Mouse (Mus musculus) MEL (cell line): ENCODE results near the gene Olfr469. TPM values are rescaled to one million over a fixed set of nuclear protein-coding genes. Genes with fewer than 3 reads are reported as not detected.

ENCODE experiments used
- DNase-seq: peaks from one replicate; pipeline ENCODE4 v3.0.0; 2011; ENCODE audit warnings: low read depth, low spot score
- H3K27ac ChIP-seq: 2 replicates; pipeline ENCODE4 v1.5.1; 2012; ENCODE audit warnings: low read depth, mild to moderate bottlenecking, control low read depth, low read length, moderate library complexity; ENCODE audit not compliant: control insufficient read depth
- H3K27me3 ChIP-seq, 2 experiments: fragments of 150-350 bp in 1 of 2; sonication (generic) in 1 of 2; 2 replicates each; pipeline ENCODE4 v1.6.1; 2012; ENCODE audit warnings: low read length in 2 of 2, mild to moderate bottlenecking in 2 of 2, improper control_type of control experiment in 1 of 2, moderate library complexity in 1 of 2; ENCODE audit not compliant: insufficient read depth in 2 of 2, control insufficient read depth in 1 of 2
- H3K36me3 ChIP-seq, 2 experiments: 2 replicates each; pipeline ENCODE4 v1.6.1; 2012 to 2014; ENCODE audit warnings: low read length in 2 of 2, improper control_type of control experiment in 1 of 2, inconsistent platforms in 1 of 2, mild to moderate bottlenecking in 1 of 2; ENCODE audit not compliant: insufficient read depth in 2 of 2, control insufficient read depth in 1 of 2
- H3K4me1 ChIP-seq, 2 experiments: fragments of 150-350 bp in 1 of 2; sonication (generic) in 1 of 2; 2 replicates each; pipeline ENCODE4 v1.6.1; 2012; ENCODE audit warnings: low read length in 2 of 2, improper control_type of control experiment in 1 of 2, mild to moderate bottlenecking in 1 of 2; ENCODE audit not compliant: insufficient read depth in 2 of 2, control insufficient read depth in 1 of 2
- H3K4me3 ChIP-seq, 2 experiments: fragments of 150-350 bp in 1 of 2; sonication (generic) in 1 of 2; 2 replicates each; pipeline ENCODE4 v1.5.1; 2012; ENCODE audit warnings: low read depth in 2 of 2, low read length in 2 of 2, mild to moderate bottlenecking in 2 of 2, moderate library complexity in 2 of 2, control low read depth in 1 of 2, improper control_type of control experiment in 1 of 2; ENCODE audit not compliant: control insufficient read depth in 1 of 2, insufficient read depth in 1 of 2
- H3K79me2 ChIP-seq: 2 replicates; pipeline ENCODE4 v1.6.1; 2012; ENCODE audit warnings: mild to moderate bottlenecking, low read length, moderate library complexity; ENCODE audit not compliant: control insufficient read depth, poor library complexity, insufficient read depth
- H3K9ac ChIP-seq: 2 replicates; pipeline ENCODE4 v1.6.1; 2012; ENCODE audit warnings: low read depth, mild to moderate bottlenecking, control low read depth, low read length, moderate library complexity; ENCODE audit not compliant: control insufficient read depth, poor library complexity, severe bottlenecking
- H3K9me3 ChIP-seq: fragments of 150-350 bp; sonication (generic); replicated peaks from 2 replicates; pipeline ENCODE4 v1.6.1; 2012; ENCODE audit warnings: mild to moderate bottlenecking, low read length, improper control_type of control experiment, moderate library complexity; ENCODE audit not compliant: insufficient read depth
- CHD1 ChIP-seq: IDR thresholded peaks from 2 replicates; pipeline ENCODE4 v1.6.1; 2012; ENCODE audit warnings: low read depth, mild to moderate bottlenecking, inconsistent platforms, low read length, improper control_type of control experiment
- CHD2 ChIP-seq: IDR thresholded peaks from 2 replicates; pipeline ENCODE4 v1.6.1; 2011; ENCODE audit warnings: low read length, improper control_type of control experiment
- CTCF ChIP-seq, 3 experiments: IDR thresholded peaks in 2 of 3; conservative IDR thresholded peaks in 1 of 3; 2 replicates each; pipeline ENCODE4 v1.5.1; 2011 to 2012; ENCODE audit warnings: low read length in 3 of 3, low read depth in 2 of 3, mild to moderate bottlenecking in 2 of 3, improper control_type of control experiment in 1 of 3, inconsistent platforms in 1 of 3, mixed read lengths in 1 of 3, moderate library complexity in 1 of 3; ENCODE audit not compliant: control insufficient read depth in 1 of 3, insufficient read depth in 1 of 3, poor library complexity in 1 of 3, severe bottlenecking in 1 of 3
- E2F4 ChIP-seq: IDR thresholded peaks from 2 replicates; pipeline ENCODE4 v1.6.1; 2011; ENCODE audit warnings: low read depth, low read length, improper control_type of control experiment, borderline replicate concordance
- ELF1 ChIP-seq: IDR thresholded peaks from 2 replicates; pipeline ENCODE4 v1.6.1; 2014; ENCODE audit warnings: low read depth, mild to moderate bottlenecking, inconsistent platforms, low read length, improper control_type of control experiment, moderate library complexity
- GABPA ChIP-seq: IDR thresholded peaks from 2 replicates; pipeline ENCODE4 v1.6.1; 2012; ENCODE audit warnings: low read depth, mild to moderate bottlenecking, inconsistent platforms, low read length, improper control_type of control experiment, moderate library complexity
- GATA1 ChIP-seq: IDR thresholded peaks from 2 replicates; pipeline ENCODE4 v1.6.1; 2011; ENCODE audit warnings: low read depth, low read length, improper control_type of control experiment
- HCFC1 ChIP-seq: IDR thresholded peaks from 2 replicates; pipeline ENCODE4 v1.6.1; 2012; ENCODE audit warnings: low read depth, mild to moderate bottlenecking, inconsistent platforms, low read length, improper control_type of control experiment, moderate library complexity
- MAX ChIP-seq: IDR thresholded peaks from 2 replicates; pipeline ENCODE4 v1.6.1; 2011; ENCODE audit warnings: low read length, improper control_type of control experiment
- MAZ ChIP-seq: IDR thresholded peaks from 2 replicates; pipeline ENCODE4 v1.6.1; 2012; ENCODE audit warnings: low read depth, mild to moderate bottlenecking, inconsistent platforms, low read length, improper control_type of control experiment
- MXI1 ChIP-seq: IDR thresholded peaks from 2 replicates; pipeline ENCODE4 v1.6.1; 2011; ENCODE audit warnings: mild to moderate bottlenecking, low read depth, low read length, improper control_type of control experiment
- NRF1 ChIP-seq: IDR thresholded peaks from 2 replicates; pipeline ENCODE4 v1.6.1; 2014; ENCODE audit warnings: low read depth, mild to moderate bottlenecking, inconsistent platforms, low read length, improper control_type of control experiment, moderate library complexity; ENCODE audit not compliant: poor library complexity, insufficient read depth, severe bottlenecking
- POLR2A ChIP-seq, 2 experiments: IDR thresholded peaks; 2 replicates each; pipeline ENCODE4 v1.6.1; 2011 to 2012; ENCODE audit warnings: low read length in 2 of 2, mild to moderate bottlenecking in 2 of 2, control low read depth in 1 of 2, improper control_type of control experiment in 1 of 2, low read depth in 1 of 2, moderate library complexity in 1 of 2; ENCODE audit not compliant: control insufficient read depth in 1 of 2, insufficient read depth in 1 of 2, poor library complexity in 1 of 2
- POLR2AphosphoS5 ChIP-seq: IDR thresholded peaks from 2 replicates; pipeline ENCODE4 v1.6.1; 2012; ENCODE audit warnings: low read depth, borderline replicate concordance, mild to moderate bottlenecking, inconsistent platforms, low read length, moderate library complexity, mixed read lengths
- RAD21 ChIP-seq: IDR thresholded peaks from 2 replicates; pipeline ENCODE4 v1.6.1; 2011; ENCODE audit warnings: mild to moderate bottlenecking, low read depth, low read length, improper control_type of control experiment
- RCOR1 ChIP-seq: IDR thresholded peaks from 2 replicates; pipeline ENCODE4 v1.6.1; 2012; ENCODE audit warnings: low read depth, mild to moderate bottlenecking, inconsistent platforms, low read length, improper control_type of control experiment
- SMC3 ChIP-seq: IDR thresholded peaks from 2 replicates; pipeline ENCODE4 v1.6.1; 2011; ENCODE audit warnings: low read depth, low read length, improper control_type of control experiment
- ZKSCAN1 ChIP-seq: IDR thresholded peaks from 2 replicates; pipeline ENCODE4 v1.6.1; 2012; ENCODE audit warnings: low read depth, mild to moderate bottlenecking, inconsistent platforms, low read length, improper control_type of control experiment, moderate library complexity
- ZNF384 ChIP-seq: IDR thresholded peaks from 2 replicates; pipeline ENCODE4 v1.6.1; 2012; ENCODE audit warnings: low read depth, mild to moderate bottlenecking, inconsistent platforms, low read length, improper control_type of control experiment
- polyA plus RNA-seq, 2 experiments: library from polyadenylated mRNA; stranded (reverse) in 1 of 2; unstranded in 1 of 2; fragments of >175 nt in 1 of 2; fragments of >200 nt in 1 of 2; gene quantifications; 2 replicates each; pipeline versions ENCODE4 v1.2.1 to v1.2.4; 2012; ENCODE audit warnings: low replicate concordance in 2 of 2, low read depth in 1 of 2; ENCODE audit not compliant: insufficient read length in 2 of 2, insufficient read depth in 1 of 2, missing spikeins in 1 of 2
- total RNA-seq: library from RNA; depleted of rRNA; stranded (reverse); fragments of 300-350 nt; gene quantifications from 2 replicates; pipeline ENCODE4 v1.2.3, GENCODE M21; 2012

The Olfr469 gene
- total and polyA plus RNA-seq, 3 experiments, result not detected

DNA sequence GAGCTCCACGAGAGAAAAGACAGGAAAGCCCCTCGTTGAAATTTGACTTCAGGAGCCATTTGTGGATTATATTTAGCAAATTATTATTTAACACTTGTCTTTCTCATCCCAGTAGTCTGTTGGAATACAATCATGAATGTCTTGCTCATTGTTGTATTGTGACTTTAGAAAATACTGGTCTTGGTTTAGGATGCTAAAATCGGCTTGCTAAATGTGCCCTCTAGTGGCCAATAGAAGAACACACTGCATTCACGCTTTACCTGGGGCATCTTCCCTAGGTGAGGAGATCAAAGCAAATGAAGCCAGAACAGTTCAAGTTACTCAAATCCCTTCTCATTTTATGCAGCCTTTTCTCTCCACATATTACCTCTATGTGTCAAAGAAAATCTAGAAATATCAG, 45.7 kb downstream of the Olfr469 start:
- Histone ChIP-seq H3K4me1 (no peaks in the 10 kb centered on the region), H3K9ac (no peak overlapping the region), H3K4me3 (no peak overlapping the region), H3K27me3 (no peaks in the 10 kb centered on the region), H3K27ac (no peak overlapping the region), H3K9me3 (no peaks in the 10 kb centered on the region), H3K36me3 (no peaks in the 10 kb centered on the region), H3K79me2 (no peaks in the 10 kb centered on the region)
- TF ChIP-seq MXI1 (no peak), RAD21 (peak; percentile 14), CTCF (IDR thresholded peaks at IDR 0.05 in 2 of 3, conservative IDR thresholded peaks at IDR 0.05 in 1 of 3; ENCODE audit: control insufficient read depth in 1 of 3, insufficient read depth in 1 of 3, low read depth in 2 of 3, low read length in 3 of 3, poor library complexity in 1 of 3, severe bottlenecking in 1 of 3) (peak; percentile 18 to 56 (median 43); a peak in 5 of 6 replicates), SMC3 (peak; percentile 36), MAX (no peak)
- peak; percentile 4 for DNase-seq

DNA sequence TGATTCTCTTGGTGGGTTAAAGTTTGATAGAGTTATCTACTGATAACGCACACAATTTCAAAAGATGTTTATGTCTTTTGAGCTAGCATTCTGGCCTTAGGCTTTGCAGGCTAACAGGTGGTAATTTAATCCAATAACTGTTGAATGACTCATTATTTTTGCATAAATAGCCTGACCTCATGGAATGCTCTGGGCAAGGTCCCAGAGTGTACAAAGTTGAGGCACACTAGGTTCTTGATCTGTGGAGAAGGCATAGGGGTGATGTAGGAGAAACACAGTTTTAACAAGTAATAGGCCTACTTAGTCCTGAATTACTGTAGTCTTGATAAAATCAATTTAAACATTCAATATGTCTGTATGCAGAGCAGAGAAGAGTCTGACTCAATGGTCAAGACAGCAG, 47.1 kb downstream of the Olfr469 start:
- no peak overlapping the region for H3K27ac ChIP-seq
- no peaks in the 10 kb centered on the region for H3K9me3 ChIP-seq
- H3K79me2 ChIP-seq, result no peaks in the 10 kb centered on the region
- TF ChIP-seq MAZ, result no peak
- no peak for TF ChIP-seq ELF1
- no peak for TF ChIP-seq POLR2AphosphoS5
- no peak for TF ChIP-seq GABPA
- TF ChIP-seq E2F4, result no peak
- TF ChIP-seq POLR2A (IDR thresholded peaks at IDR 0.05; ENCODE audit: control insufficient read depth in 1 of 2, insufficient read depth in 1 of 2, low read depth in 1 of 2, low read length in 2 of 2, poor library complexity in 1 of 2), result no peak
- no peak for TF ChIP-seq RCOR1
- TF ChIP-seq CHD1, result no peak
- TF ChIP-seq NRF1, result no peak
- no peak for TF ChIP-seq CHD2
- no peak for TF ChIP-seq ZKSCAN1
- TF ChIP-seq ZNF384, result no peak
- no peak for TF ChIP-seq GATA1
- TF ChIP-seq HCFC1, result no peak
- no peaks in the 10 kb centered on the region for H3K4me1 ChIP-seq
- no peak overlapping the region for H3K4me3 ChIP-seq
- no peaks in the 10 kb centered on the region for H3K36me3 ChIP-seq
- no peak for DNase-seq
- no peaks in the 10 kb centered on the region for H3K27me3 ChIP-seq
- H3K9ac ChIP-seq, result no peak overlapping the region
